Mouse (Mus musculus) limb, embryonic 12.5 days (tissue): ENCODE data around the gene Myof. TPM values are rescaled to one million over a fixed set of nuclear protein-coding genes. Genes with fewer than 3 reads are reported as not detected.
A peak's percentile ranks its signal among the peaks of the same experiment; 100 is the strongest.

ENCODE experiments used
- ATAC-seq: fragments of 200-750 bp; cut with Nextera tagmentation; 2 replicates; pipeline ENCODE4 v1.8.0; 2017; ENCODE audit warnings: low read depth, moderate TSS enrichment; ENCODE audit not compliant: insufficient number of reproducible peaks, insufficient read depth, low FRiP score, low TSS enrichment
- H3K27ac ChIP-seq: fragments of 300-500 bp; sonication (generic); 2 replicates; pipeline ENCODE4 v1.5.1; 2016; ENCODE audit warnings: mild to moderate bottlenecking, moderate library complexity
- H3K27me3 ChIP-seq: fragments of 300-500 bp; sonication (generic); 2 replicates; pipeline ENCODE4 v1.6.1; 2016; ENCODE audit warnings: mild to moderate bottlenecking, moderate library complexity
- H3K36me3 ChIP-seq: fragments of 300-500 bp; sonication (generic); 2 replicates; pipeline ENCODE4 v1.6.1; 2016; ENCODE audit warnings: mild to moderate bottlenecking, moderate library complexity
- H3K4me1 ChIP-seq: fragments of 300-500 bp; sonication (generic); replicated peaks from 2 replicates; pipeline ENCODE4 v1.6.1; 2016
- H3K4me2 ChIP-seq: fragments of 300-500 bp; sonication (generic); 2 replicates; pipeline ENCODE4 v1.6.1; 2016; ENCODE audit warnings: mild to moderate bottlenecking, moderate library complexity
- H3K4me3 ChIP-seq: fragments of 300-500 bp; sonication (generic); replicated peaks from 2 replicates; pipeline ENCODE4 v1.5.1; 2016; ENCODE audit warnings: mild to moderate bottlenecking
- H3K9ac ChIP-seq: fragments of 300-500 bp; sonication (generic); replicated peaks from 2 replicates; pipeline ENCODE4 v1.6.1; 2016; ENCODE audit warnings: mild to moderate bottlenecking, moderate library complexity
- H3K9me3 ChIP-seq: fragments of 300-500 bp; sonication (generic); 2 replicates; pipeline ENCODE4 v1.6.1; 2016; ENCODE audit warnings: mild to moderate bottlenecking, moderate library complexity
- WGBS: fragments of 180-500 bp; shearing (Covaris S2); methylation state at CpG from one replicate; pipeline ENCODE4 v1.1.7; 2016; 5-methylcytosine and 5-hydroxymethylcytosine counted together
- polyA plus RNA-seq: library from polyadenylated mRNA; unstranded; fragments of >200 nt; fragmentation: Nextera tagmentation; extraction: Ambion mirVana; gene quantifications from 2 replicates; pipeline ENCODE4 v1.2.1, GENCODE M21; 2016

The Myof gene
- polyA plus RNA-seq, 1 experiment from 2014 or later: 6.2 TPM

DNA sequence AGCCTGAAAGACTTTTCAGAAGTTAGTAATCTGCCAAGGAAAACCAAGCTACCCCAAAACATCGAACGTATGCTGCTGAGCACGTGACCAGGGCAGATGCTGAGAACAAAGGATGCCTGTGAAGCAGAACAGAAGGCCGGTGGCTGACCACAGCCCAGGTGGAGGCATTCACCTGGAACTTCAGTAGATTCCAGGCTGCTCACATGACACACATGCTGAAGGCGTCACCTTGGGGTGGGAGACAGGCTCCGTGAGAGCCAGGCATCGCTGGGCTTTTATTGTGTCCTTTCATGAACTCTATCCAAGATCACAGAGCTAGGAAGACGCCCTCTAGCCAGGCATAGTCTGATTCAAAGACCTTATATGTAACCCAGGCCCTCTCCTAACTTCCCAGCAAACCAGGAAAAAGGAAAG lies 17.2 kb downstream of the Myof start:
- no peak for ATAC-seq
- Histone ChIP-seq H3K4me1 (peaks cover 11% of the 10 kb centered on the region; the same call in 1 of the 2 replicates), H3K9me3 (no peaks in the 10 kb centered on the region), H3K27me3 (no peaks in the 10 kb centered on the region), H3K4me2 (no peak overlapping the region), H3K27ac (no peak overlapping the region), H3K36me3 (no peaks in the 10 kb centered on the region), H3K9ac (no peak overlapping the region), H3K4me3 (no peak overlapping the region)
- 76% methylated on average over 8 of the region's 8 CpGs for WGBS

DNA sequence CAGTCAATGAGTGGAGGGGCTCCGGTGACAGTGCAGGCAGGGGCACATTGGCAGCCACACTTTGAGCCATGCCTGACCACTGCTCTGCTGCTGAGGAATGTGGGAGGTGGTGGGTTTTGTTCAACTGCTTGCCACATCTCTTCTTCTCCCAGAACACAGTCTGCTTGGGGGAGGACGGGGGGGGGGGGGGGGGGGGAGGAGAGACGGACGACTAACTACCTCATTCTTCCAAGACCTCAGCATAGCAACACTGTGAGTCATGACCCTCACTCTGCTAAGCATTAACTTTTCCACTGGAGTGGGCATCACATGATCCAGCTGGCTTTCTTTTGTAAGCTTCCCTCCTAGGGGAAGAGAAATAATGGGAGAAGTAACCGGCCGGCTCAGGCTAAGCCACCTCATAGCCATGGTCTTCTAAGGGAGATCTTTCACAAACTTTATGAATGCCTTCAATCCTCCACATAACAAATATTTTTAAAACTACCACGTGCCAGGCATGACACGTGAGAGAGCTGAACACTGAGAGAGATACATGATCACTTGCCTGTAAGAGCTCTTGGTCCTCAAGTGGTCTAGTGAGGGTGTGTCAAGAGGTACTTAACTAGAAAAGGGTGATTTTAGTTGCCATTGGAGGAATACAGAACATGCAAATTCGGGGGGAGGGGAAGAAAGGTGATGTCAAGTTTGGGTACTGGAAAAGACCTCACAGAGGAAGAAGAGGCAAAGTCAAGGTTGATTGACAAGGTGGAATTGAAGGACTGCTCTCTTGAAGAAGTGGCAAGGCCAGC lies 17.9 kb downstream of the Myof start:
- H3K9ac ChIP-seq: no peak overlapping the region
- H3K4me1 ChIP-seq: peaks cover 11% of the 10 kb centered on the region; the same call in 1 of the 2 replicates
- no peak overlapping the region for H3K4me2 ChIP-seq
- H3K27ac ChIP-seq: no peak overlapping the region
- no peak overlapping the region for H3K4me3 ChIP-seq
- ATAC-seq: no peak
- H3K36me3 ChIP-seq: no peaks in the 10 kb centered on the region
- WGBS: 66% methylated on average over 9 of the region's 9 CpGs
- H3K9me3 ChIP-seq: no peaks in the 10 kb centered on the region
- H3K27me3 ChIP-seq: no peaks in the 10 kb centered on the region

GRCm38 (mm10) chr19:38023603-38024002 lies 19.8 kb downstream of the Myof start:
- Histone ChIP-seq H3K9me3 (no peaks in the 10 kb centered on the region), H3K27ac (no peak overlapping the region), H3K27me3 (no peaks in the 10 kb centered on the region), H3K4me1 (peaks cover 3% of the 10 kb centered on the region; the same call in 1 of the 2 replicates), H3K4me3 (no peak overlapping the region), H3K9ac (no peak overlapping the region), H3K4me2 (no peak overlapping the region), H3K36me3 (no peaks in the 10 kb centered on the region)
- 82% methylated on average over 4 of the region's 4 CpGs for WGBS
- no peak for ATAC-seq

GRCm38 (mm10) chr19:38022710-38023109 lies 20.7 kb downstream of the Myof start:
- H3K4me1 ChIP-seq: peaks cover 3% of the 10 kb centered on the region; the same call in 1 of the 2 replicates
- WGBS: 79% methylated on average over 4 of the region's 4 CpGs
- H3K4me2 ChIP-seq: no peak overlapping the region
- H3K4me3 ChIP-seq: no peak overlapping the region
- H3K9me3 ChIP-seq: no peaks in the 10 kb centered on the region
- H3K36me3 ChIP-seq: no peaks in the 10 kb centered on the region
- H3K9ac ChIP-seq: no peak overlapping the region
- ATAC-seq: no peak
- H3K27ac ChIP-seq: no peak overlapping the region
- H3K27me3 ChIP-seq: no peaks in the 10 kb centered on the region

- H3K27me3 ChIP-seq: no peaks in the 10 kb centered on the region
- no peak overlapping the region for H3K4me2 ChIP-seq
- ATAC-seq: no peak
- no peaks in the 10 kb centered on the region for H3K9me3 ChIP-seq
- H3K4me1 ChIP-seq: peaks cover 11% of the 10 kb centered on the region; the same call in 1 of the 2 replicates
- H3K4me3 ChIP-seq: no peak overlapping the region
- H3K27ac ChIP-seq: peak overlapping the region; percentile 62; the same call in 1 of the 2 replicates
- H3K9ac ChIP-seq: no peak overlapping the region
- no peaks in the 10 kb centered on the region for H3K36me3 ChIP-seq
- WGBS: 60% methylated on average over 1 of the region's 1 CpGs
These were observed 27.5 kb downstream of the Myof start for GRCm38 (mm10) chr19:38015873-38016254.

GRCm38 (mm10) chr19:38015180-38015872 lies 28.1 kb downstream of the Myof start:
- WGBS: 4% methylated on average over 1 of the region's 1 CpGs
- Histone ChIP-seq H3K4me1 (peaks cover 11% of the 10 kb centered on the region; the same call in 1 of the 2 replicates), H3K4me3 (no peak overlapping the region), H3K27me3 (no peaks in the 10 kb centered on the region), H3K4me2 (no peak overlapping the region), H3K9ac (no peak overlapping the region), H3K36me3 (no peaks in the 10 kb centered on the region), H3K27ac (peak overlapping the region; percentile 62; the same call in 1 of the 2 replicates), H3K9me3 (no peaks in the 10 kb centered on the region)
- peak; percentile 79 for ATAC-seq

GRCm38 (mm10) chr19:38014443-38014842 lies 28.9 kb downstream of the Myof start:
- H3K4me1 ChIP-seq: peaks cover 11% of the 10 kb centered on the region; the same call in 1 of the 2 replicates
- no peaks in the 10 kb centered on the region for H3K36me3 ChIP-seq
- no peak overlapping the region for H3K4me3 ChIP-seq
- ATAC-seq: no peak
- H3K4me2 ChIP-seq: no peak overlapping the region
- H3K27me3 ChIP-seq: no peaks in the 10 kb centered on the region
- H3K9me3 ChIP-seq: no peaks in the 10 kb centered on the region
- H3K27ac ChIP-seq: no peak overlapping the region
- WGBS: 93% methylated on average over 5 of the region's 5 CpGs
- no peak overlapping the region for H3K9ac ChIP-seq

GRCm38 (mm10) chr19:38011379-38011778 lies 32.0 kb downstream of the Myof start:
- no peak for ATAC-seq
- no peak overlapping the region for H3K9ac ChIP-seq
- WGBS: 78% methylated on average over 1 of the region's 1 CpGs
- no peaks in the 10 kb centered on the region for H3K27me3 ChIP-seq
- peaks cover 11% of the 10 kb centered on the region; the same call in 1 of the 2 replicates for H3K4me1 ChIP-seq
- no peaks in the 10 kb centered on the region for H3K9me3 ChIP-seq
- no peak overlapping the region for H3K4me3 ChIP-seq
- no peak overlapping the region for H3K27ac ChIP-seq
- no peaks in the 10 kb centered on the region for H3K36me3 ChIP-seq
- no peak overlapping the region for H3K4me2 ChIP-seq

DNA sequence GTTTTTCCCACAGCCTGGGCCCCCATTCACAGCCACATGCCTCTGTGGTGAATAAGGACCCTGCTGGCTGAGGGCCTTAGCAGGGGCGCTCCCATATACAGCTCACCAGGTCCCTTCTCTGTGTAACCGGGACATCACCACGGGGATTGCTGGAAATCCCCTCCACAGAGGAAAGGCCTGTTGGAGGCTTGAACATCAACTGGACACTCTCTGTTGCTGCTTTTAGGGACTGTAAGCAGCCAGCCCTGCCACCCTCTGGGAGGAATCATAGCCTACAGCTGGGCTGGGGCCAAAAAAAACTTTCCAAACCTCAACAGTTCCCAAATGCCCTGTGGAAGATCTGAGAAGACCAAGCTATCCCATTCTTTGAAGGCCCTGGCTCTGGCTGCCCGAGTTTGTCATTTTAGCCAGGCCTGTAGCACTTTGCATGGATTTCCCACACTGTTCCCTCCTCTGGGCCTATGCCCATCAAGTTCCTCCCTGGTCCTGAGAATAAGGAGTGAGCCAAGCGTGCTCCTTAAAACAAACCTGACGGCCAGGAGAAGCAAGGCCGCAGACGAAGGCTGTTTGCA lies 38.5 kb downstream of the Myof start:
- no peak overlapping the region for H3K9ac ChIP-seq
- no peak overlapping the region for H3K27ac ChIP-seq
- ATAC-seq: no peak
- H3K4me3 ChIP-seq: no peak overlapping the region
- no peak overlapping the region for H3K4me2 ChIP-seq
- H3K9me3 ChIP-seq: no peaks in the 10 kb centered on the region
- no peaks in the 10 kb centered on the region; the same call in 1 of the 2 replicates for H3K36me3 ChIP-seq
- no peaks in the 10 kb centered on the region for H3K27me3 ChIP-seq
- WGBS: 80% methylated on average over 8 of the region's 8 CpGs
- H3K4me1 ChIP-seq: peaks cover 4% of the 10 kb centered on the region; the same call in 1 of the 2 replicates

- H3K36me3 ChIP-seq: no peaks in the 10 kb centered on the region; the same call in 1 of the 2 replicates
These were observed 39.5 kb downstream of the Myof start for GRCm38 (mm10) chr19:38003671-38004521.

More at GRCm38 (mm10) chr19:38003671-38004521, 39.5 kb downstream of the Myof start:
- H3K4me1 ChIP-seq: peaks cover 4% of the 10 kb centered on the region; the same call in 1 of the 2 replicates
- H3K27me3 ChIP-seq: no peaks in the 10 kb centered on the region
- no peak overlapping the region for H3K9ac ChIP-seq
- no peak overlapping the region for H3K4me2 ChIP-seq
- no peak overlapping the region for H3K4me3 ChIP-seq
- H3K9me3 ChIP-seq: no peaks in the 10 kb centered on the region
- whole genome bisulfite sequencing: 71% methylated on average over 24 of the region's 24 CpGs
- ATAC-seq: no peak
- no peak overlapping the region for H3K27ac ChIP-seq
